Mouse (Mus musculus): ENCODE results near the gene Casq1.

The Casq1 gene

DNA sequence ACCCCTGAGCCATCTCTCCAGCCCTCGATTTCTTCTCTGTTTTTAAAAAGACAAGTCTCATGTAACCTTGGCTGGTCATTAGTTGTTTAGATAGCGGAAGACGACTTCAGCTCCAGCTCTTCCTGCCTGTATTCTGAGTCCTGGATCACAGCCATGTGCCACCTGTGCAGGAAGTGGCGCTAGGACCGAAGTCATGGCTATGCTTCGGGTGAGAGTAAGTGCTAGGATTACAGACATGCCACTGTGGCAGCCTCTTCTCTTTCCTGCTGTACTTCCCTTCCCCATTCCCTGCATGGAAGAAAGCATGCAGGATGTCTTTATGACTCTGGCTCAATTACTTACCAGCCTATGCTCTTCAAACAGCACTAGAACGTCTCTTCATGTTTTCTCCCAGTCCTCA is 40.6 kb downstream of the Casq1 start:
- DNase-seq: peak; percentile 90

DNA sequence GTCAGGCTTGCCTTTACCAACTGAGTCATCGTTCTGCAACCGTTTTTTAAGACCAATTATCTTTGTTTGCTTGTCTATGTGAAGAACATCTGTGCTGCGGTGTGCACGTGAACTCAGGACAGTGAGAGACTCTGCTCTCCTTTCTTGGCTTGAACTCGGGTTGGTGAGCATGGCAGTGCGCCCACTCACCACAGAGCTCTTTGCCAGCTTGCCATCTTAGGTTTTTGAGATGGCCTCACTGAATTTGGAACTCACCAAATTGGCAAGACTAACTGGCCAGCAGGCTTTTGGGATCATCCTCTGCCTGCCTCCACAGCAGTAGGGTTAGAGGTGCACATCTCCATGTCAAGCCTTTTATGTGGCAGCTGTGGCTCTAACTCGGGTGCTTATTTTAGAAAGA is 41.9 kb downstream of the Casq1 start:
- DNase-seq: peak; percentile 60

DNA sequence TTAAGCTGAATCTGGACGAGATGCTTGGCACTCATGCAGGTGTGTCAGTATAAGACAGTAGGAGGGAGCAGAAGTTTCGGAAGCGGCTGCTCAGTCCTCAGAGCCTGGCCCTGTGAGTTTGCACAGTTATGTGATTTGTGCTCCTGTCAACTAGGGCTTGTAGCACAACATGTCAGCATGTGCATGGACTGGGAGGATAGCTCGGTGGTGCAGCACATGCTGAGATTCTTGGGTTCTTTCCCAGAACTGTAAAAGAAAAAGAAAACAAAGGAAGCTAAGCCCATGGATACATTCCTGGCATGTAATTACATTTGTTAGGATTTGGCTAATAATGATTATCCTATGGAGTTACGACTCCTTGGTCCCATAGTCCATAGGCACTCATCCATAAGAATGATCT is 46.5 kb downstream of the Casq1 start:
- DNase-seq: peak; percentile 41

DNA sequence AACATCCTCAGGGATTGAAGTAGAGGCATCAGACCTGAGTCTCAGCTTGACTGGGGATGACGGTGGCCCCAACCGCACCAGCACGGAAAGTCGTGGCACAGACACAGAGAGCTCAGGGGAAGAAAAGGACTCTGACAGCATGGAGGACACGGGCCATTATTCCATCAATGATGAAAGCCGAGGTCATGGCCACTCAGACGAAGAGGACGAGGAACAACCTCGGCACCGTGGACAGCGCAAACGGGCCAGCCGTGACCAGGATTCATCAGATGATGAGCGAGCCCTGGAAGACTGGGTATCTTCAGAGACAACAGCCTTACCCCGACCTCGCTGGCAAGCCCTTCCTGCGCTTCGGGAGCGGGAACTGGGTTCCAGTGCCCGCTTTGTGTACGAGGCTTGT is 47.3 kb downstream of the Casq1 start:
- DNase-seq: peak; percentile 84

DNA sequence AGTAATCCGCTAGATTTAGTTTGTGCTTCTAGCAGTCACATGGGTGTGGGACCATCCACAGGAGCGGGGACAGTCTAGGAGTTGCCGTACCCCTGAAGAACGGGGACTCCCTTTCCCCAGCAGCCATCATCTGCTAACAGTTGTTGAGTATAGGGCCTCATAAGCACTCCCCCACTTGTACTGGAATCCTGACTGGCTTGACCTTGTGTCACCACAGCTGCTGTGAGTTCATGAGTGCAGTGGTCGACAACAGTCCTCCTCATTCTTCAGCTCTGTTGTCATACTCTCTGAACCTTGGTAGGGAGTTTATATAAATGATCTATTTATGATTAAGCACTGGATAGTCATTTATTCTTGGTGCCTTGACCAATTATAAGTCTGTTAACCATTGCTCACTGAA is 49.9 kb downstream of the Casq1 start:
- peak; percentile 80 for DNase-seq

DNA sequence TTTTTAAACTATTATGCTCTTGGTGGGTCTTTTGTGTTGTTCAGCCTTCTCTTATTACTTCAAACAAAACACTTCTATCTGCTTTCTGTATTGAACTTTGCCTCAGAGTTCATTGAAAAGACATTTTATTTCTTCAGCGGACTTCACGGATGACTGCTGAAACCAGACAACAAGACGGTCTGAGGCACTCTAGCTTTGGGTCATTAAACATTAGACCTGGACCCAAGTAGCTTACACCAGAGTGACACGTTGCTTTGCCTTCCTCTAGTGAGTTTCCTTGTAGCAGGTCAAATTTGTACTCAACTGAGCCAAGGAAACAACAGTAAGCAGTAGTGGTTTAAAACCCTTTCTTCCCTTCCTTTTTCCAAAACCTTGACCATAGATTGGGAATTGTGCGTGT is 51.8 kb downstream of the Casq1 start:
- DNase-seq: no peak

DNA sequence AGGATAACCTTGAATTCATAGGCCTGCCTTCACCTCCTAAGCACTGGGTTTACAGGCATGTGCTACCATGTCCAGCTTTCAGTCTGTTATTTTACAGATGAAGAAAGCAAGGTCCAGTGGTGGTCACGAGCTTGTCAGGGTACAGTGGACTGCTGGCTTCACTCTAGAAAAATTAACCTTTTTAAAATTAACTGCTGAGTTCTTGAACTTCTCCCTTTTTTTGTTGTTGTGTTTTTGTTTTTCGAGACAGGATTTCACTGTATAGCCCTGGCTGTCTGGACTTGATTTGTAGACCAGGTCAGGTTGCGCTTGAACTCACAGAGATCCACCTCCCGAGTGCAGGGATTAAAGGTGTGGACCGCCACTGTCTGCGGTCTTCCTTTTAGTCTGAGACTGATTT is 56.7 kb downstream of the Casq1 start:
- no peak for DNase-seq

DNA sequence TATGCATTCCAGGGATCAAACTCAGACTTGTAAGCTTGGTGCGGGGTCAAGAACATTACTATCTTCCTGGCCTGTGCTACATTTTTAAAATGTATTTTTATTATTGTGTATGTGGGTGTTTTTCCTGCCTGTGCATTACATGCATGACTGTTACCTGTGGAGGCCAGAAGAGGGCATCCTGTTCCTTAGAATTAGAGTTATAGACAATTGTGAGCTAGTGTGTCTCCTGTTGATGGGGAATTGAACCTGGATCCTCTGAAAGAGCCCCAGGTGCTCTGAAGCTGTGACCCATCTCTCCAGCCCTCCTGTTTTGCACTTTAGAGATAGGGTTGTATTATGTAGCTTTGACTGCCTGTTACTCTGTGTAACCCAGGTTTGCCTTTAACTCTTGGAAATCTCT is 57.7 kb downstream of the Casq1 start:
- no peak for DNase-seq

DNA sequence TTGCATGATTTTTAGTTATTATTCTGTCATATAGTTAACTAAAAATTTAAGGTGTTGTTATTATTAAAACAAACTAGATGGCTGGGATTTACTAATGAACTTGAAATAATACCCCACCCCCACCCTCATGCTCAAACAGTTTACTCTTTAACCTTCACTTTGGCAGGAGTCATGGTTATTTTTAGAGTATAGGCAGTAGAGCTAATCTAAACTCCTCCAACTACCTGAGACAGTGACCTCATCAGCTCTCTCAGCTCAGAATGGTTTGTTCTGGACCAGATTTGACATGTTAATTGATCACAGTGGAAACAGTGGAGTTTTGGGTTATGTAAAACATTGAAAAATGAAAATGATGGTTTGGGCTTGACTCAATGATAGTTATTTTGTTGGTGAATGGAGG is 59.2 kb downstream of the Casq1 start:
- no peak for DNase-seq

DNA sequence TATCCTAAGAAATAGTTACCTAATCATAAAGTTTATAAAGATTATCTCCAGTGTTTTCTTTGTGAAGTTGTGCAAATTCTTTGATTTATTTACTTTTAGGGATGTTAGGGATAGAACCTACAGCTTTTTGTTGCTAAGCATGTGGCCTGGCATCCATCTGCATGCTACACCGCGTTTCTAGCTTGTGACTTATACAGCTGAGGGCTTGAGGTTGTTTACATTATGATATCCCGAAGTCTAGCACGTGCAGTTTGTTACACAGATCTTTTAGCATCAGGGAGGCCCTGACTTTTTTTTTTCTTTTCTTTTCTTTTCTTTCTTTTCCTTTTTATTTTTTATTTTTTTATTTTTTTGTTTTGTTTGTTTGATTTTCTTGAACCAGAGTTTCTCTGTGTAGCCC is 59.7 kb downstream of the Casq1 start:
- no peak for DNase-seq

Data from heart, adult 11 months (tissue).